Mouse (Mus musculus) testis, adult 2 months (tissue): ENCODE data around the gene Eif4g1.

Source experiments
- CTCF ChIP-seq: fragments of 200-500 bp; IDR thresholded peaks from 2 replicates; pipeline ENCODE4 v1.5.1; 2012; ENCODE audit warnings: low read depth, mild to moderate bottlenecking, inconsistent platforms, low read length, moderate library complexity; ENCODE audit not compliant: control insufficient read depth, insufficient read depth, insufficient replicate concordance
- POLR2A ChIP-seq: fragments of 200-500 bp; IDR thresholded peaks from 2 replicates; pipeline ENCODE4 v1.6.1; 2012; ENCODE audit warnings: low read depth, mild to moderate bottlenecking, inconsistent platforms, low read length, moderate library complexity; ENCODE audit not compliant: control insufficient read depth

GRCm38 (mm10) chr16:20733731-20734730, 65.9 kb downstream of the Eif4g1 start, which contains the start of gene Thpo:
- TF ChIP-seq CTCF (no peak), POLR2A (no peak)
